Mouse (Mus musculus) T-helper 17 cell (primary cell): ENCODE measurements around the gene Gm10053.

Experiments used
- in situ Hi-C, 2 experiments: fragments of 300-600 bp; cut with MboI, MseI; formaldehyde crosslinking; loops; 1 replicate in 1 of 2; 2 replicates in 1 of 2; pipeline ENCODE4 v1.15.1; 2025; ENCODE audit warnings: high pct_unique_total_duplicates in 2 of 2

The Gm10053 gene

DNA sequence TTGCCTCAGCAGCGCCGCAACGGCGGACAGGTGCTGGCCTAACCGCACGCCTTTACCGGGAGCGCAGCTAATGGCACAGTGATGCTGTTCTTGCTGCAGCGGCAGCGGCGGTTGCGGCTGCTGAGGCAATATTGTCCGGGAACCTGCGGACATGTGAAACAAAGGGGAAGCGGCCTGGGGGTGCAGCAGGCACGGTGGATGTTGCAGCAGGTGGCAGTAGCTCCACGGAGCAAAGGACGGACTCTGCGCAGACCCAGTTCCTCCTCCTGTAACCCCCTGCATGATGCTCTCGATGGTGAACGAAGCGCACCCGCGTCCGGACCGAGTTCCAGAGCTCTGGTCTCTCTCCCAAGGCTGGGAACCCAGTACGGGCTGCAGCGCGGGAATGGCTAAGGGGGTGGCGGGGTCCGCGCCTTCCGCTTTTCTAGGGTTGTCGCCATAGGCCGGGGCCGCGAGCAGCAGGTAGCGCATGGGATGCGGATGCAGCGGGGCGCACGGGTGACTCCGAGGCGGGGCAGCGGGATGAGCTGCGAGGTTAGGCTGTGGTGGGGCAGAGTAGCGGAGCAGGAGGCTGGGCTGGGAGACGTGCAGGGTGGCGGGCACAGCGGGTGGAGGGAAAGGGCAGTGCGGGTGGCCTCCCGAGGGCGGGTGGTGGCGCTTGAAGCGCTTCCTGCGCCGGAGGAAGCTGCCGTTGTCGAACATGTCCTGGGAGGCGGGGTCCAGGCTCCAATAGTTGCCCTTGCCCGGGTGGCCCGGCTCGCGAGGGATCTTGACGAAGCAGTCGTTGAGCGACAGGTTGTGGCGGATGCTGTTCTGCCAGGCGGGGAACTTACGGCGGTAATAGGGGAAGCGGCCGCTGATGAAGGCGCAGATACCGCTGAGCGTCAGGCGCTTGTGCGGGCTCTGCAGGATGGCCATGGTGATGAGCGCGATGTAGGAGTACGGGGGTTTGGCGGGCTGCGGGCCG, 24.4 kb downstream of the Gm10053 start:
- in situ Hi-C loops: no loop called here

DNA sequence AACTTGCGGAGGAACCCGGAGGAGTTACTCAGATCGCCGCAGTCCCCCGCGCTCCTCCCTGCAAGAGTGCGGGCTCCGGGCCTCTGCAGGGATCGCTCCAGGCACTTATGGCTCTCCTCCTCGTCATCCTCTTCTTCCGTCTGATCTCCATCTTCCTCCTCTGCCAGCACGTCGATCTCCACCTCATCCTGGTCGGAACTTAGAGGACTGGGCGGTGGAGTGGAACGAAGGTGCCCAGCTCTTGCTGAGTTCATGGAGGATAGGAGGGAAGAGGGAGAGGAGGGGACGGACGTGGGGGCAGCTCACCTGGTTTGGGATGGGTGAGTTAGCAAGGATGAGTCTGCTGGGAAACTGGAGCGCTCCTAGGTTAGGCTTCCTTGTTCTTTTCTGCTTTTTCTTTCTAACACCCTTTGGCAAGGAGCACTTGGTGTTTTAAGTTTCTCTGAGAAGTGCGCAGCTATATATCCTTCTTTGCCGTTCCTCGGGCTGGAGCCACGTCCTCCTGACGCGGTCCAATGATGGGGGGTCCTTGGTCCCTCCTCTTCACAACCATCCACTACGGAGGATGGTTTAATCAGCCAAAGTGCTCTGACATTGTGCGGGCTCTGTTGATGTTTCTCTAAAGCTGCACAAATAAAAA, 25.2 kb downstream of the Gm10053 start, which contains the start of gene Foxd4:
Gene Foxd4, minus strand, starts transcription at position 617 of the 640 bp plus-strand sequence.
- in situ Hi-C loops: no loop called here

GRCm38 (mm10) chr19:24901666-24902065, 26.2 kb downstream of the Gm10053 start:
- in situ Hi-C loops: no loop called here

- in situ Hi-C loops: no loop called here
Measured at GRCm38 (mm10) chr19:24902256-24902655, 26.8 kb downstream of the Gm10053 start.

DNA sequence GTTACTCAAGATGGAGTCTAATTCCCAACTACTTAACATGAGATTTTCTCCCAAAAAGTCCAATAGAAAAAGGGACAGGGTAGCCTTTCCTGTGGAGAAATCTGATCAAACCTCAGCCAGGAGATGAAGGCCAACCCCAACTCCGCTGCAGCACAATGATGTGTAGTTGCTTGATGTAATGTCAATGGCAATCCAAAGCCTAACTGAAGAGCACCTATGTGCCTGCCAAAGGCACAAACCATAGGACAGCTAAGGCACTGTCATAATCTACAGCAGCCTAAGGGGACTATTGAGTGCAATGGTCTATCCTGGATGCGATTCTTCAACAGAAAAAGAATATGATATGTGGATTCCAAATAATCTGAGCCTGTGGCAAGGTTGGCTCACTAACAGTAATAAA, 27.3 kb downstream of the Gm10053 start:
- in situ Hi-C loops: no loop called here

GRCm38 (mm10) chr19:24907655-24908054, 32.2 kb downstream of the Gm10053 start:
- in situ Hi-C loops: no loop called here

DNA sequence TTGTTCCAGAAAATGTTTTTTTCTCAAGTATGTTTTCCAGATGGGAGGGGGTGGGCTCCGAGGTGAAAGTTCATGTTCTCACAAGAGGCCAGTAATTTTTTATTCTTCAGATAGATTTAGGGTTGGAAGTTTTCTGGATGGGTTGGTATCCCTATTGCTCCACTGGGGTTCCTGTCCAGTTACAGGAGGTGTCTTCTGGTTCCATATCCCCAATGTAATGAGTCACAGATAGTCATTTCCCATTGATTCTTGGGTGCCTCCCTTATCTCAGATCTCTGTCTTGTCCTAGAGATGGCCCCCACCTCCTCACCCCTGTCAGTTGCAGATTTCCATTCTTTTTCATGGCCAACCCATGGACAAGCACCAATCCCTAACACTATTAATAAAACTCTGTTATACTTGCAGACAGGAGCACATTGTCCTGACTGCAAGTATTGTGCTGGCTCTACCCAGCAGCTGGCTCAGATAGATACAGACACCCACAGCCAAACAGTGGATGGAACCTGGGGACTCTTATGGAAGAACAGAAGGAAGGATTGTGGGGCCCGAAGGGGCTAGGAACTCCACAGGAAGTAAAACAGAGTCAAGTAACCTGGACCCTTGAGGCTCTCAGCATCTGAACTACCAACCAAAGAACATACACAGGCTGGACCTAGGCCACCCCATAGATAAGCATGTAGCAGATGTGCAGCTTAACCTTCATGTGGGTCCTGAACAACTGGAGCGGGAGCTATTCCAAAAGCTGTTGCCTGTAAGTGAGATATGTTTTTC, 33.1 kb downstream of the Gm10053 start:
- in situ Hi-C loops: no loop called here

DNA sequence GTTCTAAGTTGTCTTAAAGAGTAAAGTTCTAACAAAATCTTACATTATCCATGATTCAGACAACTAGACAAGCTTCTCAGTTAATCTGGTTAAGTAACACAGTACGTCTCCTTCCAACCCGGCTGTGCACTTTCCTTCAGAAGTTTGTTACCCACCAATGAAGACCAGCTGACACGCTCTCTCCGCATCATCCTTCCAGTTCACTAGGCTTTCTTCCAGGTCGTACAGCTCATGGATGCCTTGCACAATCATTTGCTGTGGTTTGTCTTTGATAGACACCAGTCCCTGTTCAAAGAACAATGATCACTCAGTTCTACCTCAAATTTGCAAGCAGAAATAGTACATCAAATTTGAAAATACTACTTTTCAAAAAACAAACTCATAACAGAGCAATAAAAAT, 45.4 kb downstream of the Gm10053 start:
- in situ Hi-C loops: no loop called here
